Mouse (Mus musculus): Measurements from ENCODE around the gene Tmed10.

The Tmed10 gene

DNA sequence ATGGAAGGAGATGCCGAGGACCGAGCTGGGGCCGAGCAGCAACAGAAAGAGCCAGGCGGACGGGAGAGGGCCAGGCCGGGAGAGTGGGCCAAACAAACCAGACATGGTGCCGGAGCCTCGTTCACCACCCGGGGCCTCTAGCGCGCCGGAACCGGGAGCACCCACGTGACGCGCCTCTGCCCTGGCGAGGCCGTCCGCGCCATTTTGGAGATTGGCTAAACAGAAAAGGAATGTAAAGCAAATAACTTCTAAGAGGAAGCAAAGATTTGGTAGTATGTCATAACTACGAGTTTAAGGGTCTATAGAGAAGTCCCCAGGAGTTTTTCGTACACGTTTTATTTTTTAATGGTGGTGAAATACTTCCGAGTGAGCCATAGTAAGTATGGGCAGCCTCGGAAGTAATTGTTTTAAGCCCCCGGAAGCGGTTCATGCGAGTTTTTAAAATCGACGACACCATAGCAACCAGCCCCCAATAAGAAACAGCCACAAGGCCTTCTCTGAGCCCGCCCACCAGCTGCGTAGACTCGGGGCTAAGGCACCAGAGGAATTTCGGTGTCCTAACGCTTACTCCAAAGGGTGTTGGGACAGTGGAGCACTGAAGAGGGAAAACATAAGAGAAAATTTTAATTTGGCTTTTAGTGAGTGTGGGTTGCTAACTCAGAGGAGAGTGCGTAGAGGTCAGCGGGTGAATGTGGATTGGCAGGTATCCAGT lies at the start of gene Tmed10:
TSS of gene Tmed10 (minus strand) at position 287 of the 712 bp plus-strand sequence.
- DNase-seq (ENCODE audit: low spot score), result peak; percentile 82

DNA sequence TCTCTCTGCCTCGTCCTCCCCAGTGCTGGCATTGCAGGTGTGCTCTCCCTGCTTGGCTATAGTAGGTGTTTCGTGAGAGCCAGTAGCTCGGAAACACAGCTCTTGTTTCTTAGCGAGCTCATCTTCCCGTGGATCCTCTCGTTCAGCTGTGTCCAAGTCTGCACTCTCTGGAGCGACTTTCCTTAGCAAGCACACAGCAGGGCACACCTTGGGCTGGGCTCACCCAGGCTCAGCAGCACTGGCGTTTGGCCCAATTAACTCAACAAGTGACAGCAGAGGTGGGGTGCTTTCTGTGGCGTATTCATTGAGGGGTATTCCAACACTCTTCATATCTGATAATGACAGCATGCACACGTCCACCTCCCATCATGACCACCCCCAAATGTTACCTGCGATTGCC lies 48.6 kb upstream of the Tmed10 start:
- DNase-seq (ENCODE audit: low spot score), result no peak

GRCm38 (mm10) chr12:85422536-85422935 lies 47.9 kb upstream of the Tmed10 start:
- DNase-seq (ENCODE audit: low spot score), result no peak

GRCm38 (mm10) chr12:85420945-85421344 lies 46.3 kb upstream of the Tmed10 start:
- no peak for DNase-seq (ENCODE audit: low spot score)

DNA sequence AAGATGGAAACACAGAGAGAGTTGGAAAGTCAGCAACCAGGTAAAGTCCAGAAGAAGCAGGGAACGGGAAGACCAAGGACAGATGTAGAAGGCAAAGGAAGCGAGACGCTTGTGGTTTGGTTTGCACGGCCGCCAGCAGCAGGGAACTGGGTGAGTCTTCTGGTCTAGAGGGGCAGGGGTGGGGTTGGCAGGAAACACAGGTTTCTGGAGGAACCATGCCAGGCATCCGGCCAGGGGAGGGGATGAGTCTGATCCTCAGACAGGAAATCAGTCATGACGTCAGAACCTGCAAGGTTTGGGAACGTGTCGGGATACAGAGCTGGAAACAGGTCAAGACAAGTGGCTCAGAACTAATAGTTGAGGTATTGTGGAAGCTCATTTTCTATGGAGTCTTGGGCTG lies 43.2 kb upstream of the Tmed10 start:
- no peak for DNase-seq (ENCODE audit: low spot score)

DNA sequence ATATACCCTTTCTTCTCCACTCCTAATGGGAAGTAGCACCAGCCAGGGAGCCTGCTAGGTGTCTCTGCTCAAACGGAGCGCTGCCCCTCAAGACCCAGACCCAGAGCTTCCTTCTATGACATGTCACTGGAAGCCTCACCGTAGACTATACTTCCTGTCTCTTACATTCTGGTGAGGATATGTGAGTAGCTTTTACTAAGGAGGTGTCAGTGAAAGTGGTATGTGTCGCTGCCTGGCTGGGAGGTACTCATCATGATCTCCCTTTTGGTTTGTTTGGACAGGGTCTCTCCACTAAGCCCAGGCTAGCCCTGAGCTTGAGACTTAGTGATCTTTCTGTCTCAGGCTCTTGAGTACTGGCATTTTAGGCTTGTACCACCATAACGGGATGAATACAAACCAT lies 41.7 kb upstream of the Tmed10 start:
- DNase-seq (ENCODE audit: low spot score), result no peak

DNA sequence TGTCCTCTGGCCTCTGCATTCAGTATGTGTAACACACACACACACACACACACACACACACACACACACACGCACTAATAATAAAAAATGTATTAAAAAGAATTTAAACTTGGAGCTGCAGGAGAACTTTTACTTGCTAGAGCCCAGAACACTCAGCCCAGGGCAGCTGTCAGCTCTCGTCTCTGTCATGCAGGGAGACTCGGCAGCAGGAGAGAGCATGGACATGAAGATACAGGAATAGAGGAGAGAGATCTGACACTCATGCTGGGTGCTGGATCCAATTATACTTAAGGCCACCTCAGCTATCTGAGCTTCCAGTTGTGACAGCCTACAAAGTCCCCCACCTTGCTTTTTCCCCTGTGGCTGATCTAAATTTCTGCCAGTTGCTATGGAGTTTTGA lies 41.2 kb upstream of the Tmed10 start:
- DNase-seq (ENCODE audit: low spot score), result no peak

DNA sequence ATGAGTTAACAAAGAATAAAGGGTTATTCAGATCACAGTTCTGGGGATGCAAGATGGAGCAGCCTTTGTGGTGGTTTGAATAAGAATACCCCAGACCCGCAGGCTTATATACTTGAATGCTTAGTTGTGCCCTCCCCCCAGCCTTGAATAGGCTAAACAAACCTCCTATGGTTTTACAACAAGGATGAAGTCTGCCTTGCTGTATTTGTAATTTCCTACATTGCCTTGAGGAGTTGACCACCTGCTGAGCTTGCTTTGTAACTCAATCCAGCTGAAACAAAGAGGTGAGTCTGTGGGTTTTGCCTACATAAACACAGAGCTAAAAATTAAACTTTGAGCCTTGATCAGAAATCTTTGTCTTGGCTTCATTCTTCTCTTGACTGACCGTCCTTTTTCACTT lies 36.5 kb upstream of the Tmed10 start:
- DNase-seq (ENCODE audit: low spot score), result no peak

- no peak for DNase-seq (ENCODE audit: low spot score)
Observed at GRCm38 (mm10) chr12:85397960-85398272, 23.3 kb upstream of the Tmed10 start.

- peak; percentile 49 for DNase-seq (ENCODE audit: low spot score)
Observed at GRCm38 (mm10) chr12:85397063-85397959, 22.7 kb upstream of the Tmed10 start.

DNA sequence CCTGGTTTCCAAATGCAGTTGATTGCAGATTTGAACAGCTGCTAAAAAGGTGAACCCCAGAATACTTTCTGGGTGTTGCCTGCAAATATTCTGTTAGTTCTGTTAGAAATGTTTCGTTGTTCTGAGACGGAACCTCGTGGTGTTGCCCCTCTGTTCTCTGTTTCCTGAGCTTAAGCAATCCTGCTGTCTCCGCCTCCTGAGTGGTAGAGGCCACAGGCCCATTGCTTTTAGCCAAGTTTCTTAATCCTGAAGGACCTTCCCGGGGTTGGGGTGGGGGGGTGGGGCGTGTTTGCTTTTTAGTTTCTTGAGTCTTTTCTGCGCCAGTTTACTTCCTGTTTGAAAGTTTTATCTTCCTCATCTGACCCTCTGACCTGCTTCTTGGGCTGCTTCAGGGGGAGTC lies 19.3 kb upstream of the Tmed10 start:
- no peak for DNase-seq (ENCODE audit: low spot score)

GRCm38 (mm10) chr12:85393526-85393925 lies 18.9 kb upstream of the Tmed10 start:
- no peak for DNase-seq (ENCODE audit: low spot score)

GRCm38 (mm10) chr12:85391148-85391547 lies 16.5 kb upstream of the Tmed10 start:
- DNase-seq (ENCODE audit: low spot score), result no peak

GRCm38 (mm10) chr12:85389204-85390185 lies 14.8 kb upstream of the Tmed10 start:
- no peak for DNase-seq (ENCODE audit: low spot score)

DNA sequence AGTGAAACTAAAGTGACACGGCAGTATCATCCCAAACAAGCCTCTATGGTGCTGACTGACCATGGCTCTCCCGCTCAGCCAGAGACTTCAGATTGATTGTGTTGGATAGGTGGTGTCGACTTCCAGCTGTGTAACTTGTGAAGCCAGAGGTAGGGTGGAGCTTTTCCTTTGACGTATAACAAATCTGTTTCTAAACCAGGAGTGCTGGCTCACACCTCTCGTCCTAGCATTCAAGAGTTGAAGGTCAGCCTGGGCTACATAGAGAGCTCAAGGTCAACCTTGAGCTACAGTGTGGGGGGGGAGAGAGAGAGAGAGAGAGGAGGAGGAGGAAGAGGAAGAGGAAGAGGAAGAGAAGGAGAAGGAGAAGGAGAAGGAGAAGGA lies 11.3 kb upstream of the Tmed10 start:
- DNase-seq (ENCODE audit: low spot score), result no peak

- no peak for DNase-seq (ENCODE audit: low spot score)
Observed at GRCm38 (mm10) chr12:85385329-85385994, 10.8 kb upstream of the Tmed10 start.

- DNase-seq (ENCODE audit: low spot score), result no peak
Observed at GRCm38 (mm10) chr12:85382761-85383680, 8.4 kb upstream of the Tmed10 start.

- no peak for DNase-seq (ENCODE audit: low spot score)
Observed at GRCm38 (mm10) chr12:85381570-85381969, 6.9 kb upstream of the Tmed10 start.

GRCm38 (mm10) chr12:85380942-85381341 lies 6.3 kb upstream of the Tmed10 start:
- no peak for DNase-seq (ENCODE audit: low spot score)

DNA sequence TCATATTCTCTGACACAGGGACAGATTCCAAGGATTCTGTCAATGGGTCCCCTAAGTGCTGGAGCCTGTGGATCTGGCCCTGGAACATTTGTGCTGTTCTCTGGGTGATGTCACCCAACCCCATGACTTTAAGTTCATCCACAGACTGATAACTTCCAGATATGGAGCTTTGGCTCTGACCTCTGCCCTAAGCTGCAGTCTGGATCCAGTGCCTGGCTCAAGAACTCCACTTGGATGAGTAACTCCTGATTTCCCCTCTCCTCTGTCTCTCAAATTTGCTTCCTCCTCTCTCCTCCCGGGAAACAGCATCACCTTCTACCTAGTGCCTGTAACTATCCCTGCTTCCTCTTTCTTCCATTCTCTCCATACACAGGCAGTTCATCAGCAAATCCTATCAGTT lies 5.7 kb upstream of the Tmed10 start:
- no peak for DNase-seq (ENCODE audit: low spot score)

- DNase-seq (ENCODE audit: low spot score), result no peak
Observed at GRCm38 (mm10) chr12:85378271-85378670, 3.6 kb upstream of the Tmed10 start.

Measured in urinary bladder, postnatal 25 days (tissue).